Mouse (Mus musculus): ENCODE measurements at regions not wholly inside any gene's neighbourhood (a gene's known extent, or its start where the extent isn't known, plus 50 kb on each side); places are given as distances from the start of the nearest gene placed in this dataset.

DNA sequence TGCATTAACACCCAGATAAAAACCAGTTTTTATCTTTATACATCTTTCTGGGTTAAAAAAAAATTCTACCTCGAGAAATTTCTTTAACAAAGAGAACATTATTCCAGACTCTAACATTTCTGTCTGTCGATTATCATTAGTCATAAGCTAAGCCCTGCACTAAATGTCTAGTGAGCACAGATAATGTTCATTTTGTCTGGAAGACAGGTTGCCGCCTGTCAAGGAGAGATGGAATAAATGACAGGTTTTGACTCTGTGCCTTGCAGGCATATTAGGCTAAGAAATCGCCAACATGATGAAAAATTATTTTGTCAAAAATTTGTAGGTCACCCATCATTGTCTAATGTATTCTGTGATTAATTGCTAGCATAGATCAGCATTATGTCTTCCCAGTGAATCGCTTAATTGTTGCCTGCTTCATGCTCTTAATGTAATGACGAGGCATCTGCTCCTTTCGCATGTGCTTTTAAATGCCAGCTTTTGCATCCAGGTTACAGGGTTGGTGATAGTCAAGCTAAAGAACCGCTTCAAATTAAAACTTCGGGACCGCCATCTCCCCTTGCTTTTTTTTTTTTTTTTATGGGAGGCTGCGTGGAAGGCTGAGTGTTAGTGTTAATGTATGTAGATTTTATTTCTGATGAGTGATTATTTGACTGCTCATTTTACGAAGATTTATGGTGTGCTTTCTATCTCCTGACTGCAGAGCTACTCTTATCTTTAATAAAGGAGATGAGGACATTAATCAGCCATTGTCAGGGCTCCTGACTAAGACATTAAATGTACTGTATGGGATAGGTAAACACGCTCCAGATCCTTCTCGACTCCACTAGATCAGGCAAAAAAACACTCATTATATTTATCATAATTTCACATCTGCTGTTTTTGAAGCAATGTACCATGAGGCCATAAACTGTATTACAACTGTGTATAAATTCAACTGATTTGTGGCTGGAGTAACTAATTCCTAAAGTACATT is 135.9 kb upstream of the Meis2 start:
- DNase-seq (ENCODE audit: low spot score in 2 of 2): no peak

DNA sequence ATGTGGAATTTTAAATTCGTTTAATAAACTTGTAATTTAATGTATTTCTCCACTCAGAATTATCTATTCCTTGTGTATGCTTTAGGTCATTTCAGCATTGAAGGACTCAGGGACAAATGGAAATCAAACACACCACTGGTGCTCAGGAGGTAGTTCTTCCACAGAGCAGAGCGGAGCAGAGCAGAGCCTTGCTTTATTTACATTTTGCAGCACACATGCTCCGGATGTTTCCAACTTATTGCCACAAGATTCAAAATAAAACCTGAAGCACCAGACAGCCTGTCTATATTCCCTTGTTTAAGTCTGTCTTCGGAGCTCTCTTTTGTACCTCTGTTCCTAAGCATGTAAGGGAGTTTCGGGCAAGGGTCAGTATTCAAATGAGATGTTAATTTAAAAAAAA is 135.2 kb upstream of the Meis2 start:
- no peak for DNase-seq (ENCODE audit: low spot score in 2 of 2)

DNA sequence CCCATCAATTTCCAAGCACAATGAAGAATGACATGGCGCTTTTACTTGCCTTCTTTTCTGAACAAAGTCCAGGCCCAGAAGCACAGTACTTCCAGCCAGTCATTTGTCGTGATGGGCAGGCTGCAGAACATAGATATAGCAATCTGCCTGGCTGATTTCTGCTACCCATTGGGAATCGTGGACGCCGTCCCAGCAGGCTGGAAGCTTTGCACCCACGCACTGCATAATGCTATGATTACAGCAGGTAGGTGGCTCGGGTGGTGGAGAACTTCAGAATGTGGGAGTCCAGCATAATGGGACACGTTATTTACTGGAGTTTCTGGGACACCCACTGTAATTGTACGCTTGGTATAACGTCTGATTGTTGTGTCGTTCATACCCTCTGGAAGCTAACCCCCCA is 116.2 kb upstream of the Meis2 start:
- DNase-seq (ENCODE audit: low spot score in 2 of 2): peak; percentile 6 to 18

DNA sequence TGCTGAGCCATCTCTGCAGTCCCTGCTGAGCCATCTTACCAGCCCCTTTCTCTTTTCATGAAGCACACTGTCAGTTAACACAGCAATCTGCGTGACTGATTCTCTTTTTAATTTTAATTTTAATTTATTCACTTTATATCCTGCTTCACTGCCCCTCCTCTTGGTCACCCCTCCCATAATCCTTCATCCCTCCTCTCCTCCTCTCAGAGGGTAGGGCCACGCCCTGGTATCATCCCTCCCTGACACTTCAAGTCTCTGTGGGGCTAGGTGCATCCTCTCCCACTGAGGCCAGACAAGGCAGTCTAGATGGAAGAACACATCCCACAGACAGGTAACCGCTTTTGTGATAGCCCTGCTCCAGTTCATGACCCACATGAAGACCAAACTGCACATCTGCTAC is 111.5 kb upstream of the Meis2 start:
- DNase-seq (ENCODE audit: low spot score in 2 of 2): no peak

DNA sequence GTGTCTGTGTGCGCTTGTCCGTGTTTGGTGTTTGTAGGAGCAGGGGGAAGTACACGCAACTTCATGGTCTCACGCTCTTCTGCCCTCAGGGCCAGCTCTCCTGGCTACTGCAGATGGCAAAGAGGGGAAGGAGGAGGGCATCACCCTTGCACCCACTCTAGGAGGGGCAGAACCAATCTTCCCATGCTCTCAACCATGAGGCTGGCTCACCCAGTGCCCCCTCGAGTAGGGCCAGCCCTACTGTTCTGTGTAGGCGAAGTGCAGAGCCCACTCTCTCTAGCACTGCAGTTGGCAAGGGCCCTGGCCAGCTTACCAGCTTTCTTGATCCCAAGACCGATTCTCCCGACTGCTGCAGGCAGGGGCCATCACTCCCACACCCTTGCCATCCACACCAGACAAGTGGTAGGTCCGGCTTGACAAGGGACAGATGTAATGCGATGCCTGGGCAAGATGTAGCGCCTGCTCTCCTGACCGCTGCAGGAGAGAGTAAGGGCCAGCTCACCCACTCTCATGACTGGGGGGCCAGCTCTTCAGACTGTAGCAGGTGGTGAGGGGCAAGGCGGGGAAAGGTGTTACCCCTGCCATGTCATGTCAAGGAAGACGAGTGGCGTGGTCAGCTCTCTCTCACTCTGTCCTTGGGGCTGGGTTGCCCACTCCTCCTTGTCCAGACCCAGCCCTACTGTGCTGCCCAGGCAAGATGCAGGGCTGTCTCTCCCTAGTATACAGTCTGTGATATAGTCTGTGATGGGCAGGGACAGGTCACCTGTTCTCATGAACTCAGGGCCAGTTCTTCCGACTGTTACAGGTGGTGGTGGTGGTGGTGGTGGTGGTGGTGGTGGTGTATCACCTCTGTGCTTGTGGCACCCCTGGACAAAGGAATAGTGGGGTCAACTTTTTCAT is 100.5 kb upstream of the Meis2 start:
- no peak for DNase-seq (ENCODE audit: low spot score in 2 of 2)
